Mouse (Mus musculus): ENCODE data around the gene Zfyve19. TPM values are rescaled to one million over a fixed set of nuclear protein-coding genes. Genes with fewer than 3 reads are reported as not detected.

Gene Zfyve19
- total and polyA plus RNA-seq, 3 experiments = 37.4 to 52.5 TPM; not detected in 1

GRCm38 (mm10) chr2:119163135-119163534, 45.3 kb upstream of the Zfyve19 start (continued):
- TF ChIP-seq POLR2A (IDR thresholded peaks at IDR 0.05; ENCODE audit: control insufficient read depth in 1 of 2, insufficient read depth in 1 of 2, low read depth in 1 of 2, low read length in 2 of 2, poor library complexity in 1 of 2) (no peak), HCFC1 (IDR thresholded peaks at IDR 0.05; ENCODE audit: low read depth, low read length) (no peak), ETS1 (IDR thresholded peaks at IDR 0.05; ENCODE audit: low read depth, low read length) (peak; percentile 84), POLR2AphosphoS5 (IDR thresholded peaks at IDR 0.05; ENCODE audit: borderline replicate concordance, low read depth, low read length) (no peak), TBP (IDR thresholded peaks at IDR 0.05; ENCODE audit: low read depth, low read length) (0 out of 2 replicates have a peak, but pooled peaks have one; percentile 39), MAZ (IDR thresholded peaks at IDR 0.05; ENCODE audit: low read depth, low read length) (no peak; the same call in 1 of the 2 replicates), MEF2A (IDR thresholded peaks at IDR 0.05; ENCODE audit: extremely low read depth, insufficient replicate concordance, low read depth, low read length, poor library complexity, severe bottlenecking) (no peak), MYB (IDR thresholded peaks at IDR 0.05; ENCODE audit: low read depth, low read length) (no peak), MAX (IDR thresholded peaks at IDR 0.05; ENCODE audit: low read length) (peak; percentile 78), CHD2 (IDR thresholded peaks at IDR 0.05; ENCODE audit: low read length) (no peak), GABPA (IDR thresholded peaks at IDR 0.05; ENCODE audit: low read depth, low read length) (no peak), UBTF (IDR thresholded peaks at IDR 0.05; ENCODE audit: borderline replicate concordance, insufficient read depth, low read depth, low read length) (no peak), ZKSCAN1 (IDR thresholded peaks at IDR 0.05; ENCODE audit: low read depth, low read length) (no peak), JUND (IDR thresholded peaks at IDR 0.05; ENCODE audit: low read depth, low read length) (no peak), ELF1 (IDR thresholded peaks at IDR 0.05; ENCODE audit: low read depth, low read length) (peak; percentile 54), RCOR1 (IDR thresholded peaks at IDR 0.05; ENCODE audit: low read depth, low read length) (peak; percentile 86)

DNA sequence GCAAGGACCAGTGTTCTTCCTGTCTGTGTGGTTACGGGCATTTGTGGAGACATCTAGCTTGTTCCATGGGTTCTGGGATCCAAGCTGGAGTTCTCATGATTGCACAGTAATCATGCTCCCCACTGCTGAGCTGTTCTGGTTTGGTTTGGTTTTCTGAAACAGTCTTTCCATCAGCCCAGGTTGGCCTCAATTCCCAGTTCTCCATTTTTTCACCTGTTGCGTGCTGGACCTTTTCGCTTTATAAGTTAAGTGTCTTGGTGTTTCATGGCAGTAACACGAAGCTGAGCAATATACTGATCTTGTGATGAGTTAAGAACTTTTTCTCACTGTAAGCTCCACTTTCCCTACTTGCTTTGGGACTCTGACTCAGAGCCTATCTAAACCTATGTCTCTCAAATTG, 44.4 kb upstream of the Zfyve19 start:
- Histone ChIP-seq H3K4me1 (ENCODE audit: control insufficient read depth in 1 of 2, insufficient read depth in 2 of 2, low read length in 2 of 2) (peaks cover 4 to 13% of the 10 kb centered on the region in 2 experiments), H3K36me3 (ENCODE audit: control insufficient read depth in 1 of 2, insufficient read depth in 2 of 2, low read length in 2 of 2) (peaks cover 0 to 10% of the 10 kb centered on the region in 2 experiments; a peak in 2 of 4 replicates), H3K79me2 (ENCODE audit: control insufficient read depth, insufficient read depth, low read length, poor library complexity) (no peaks in the 10 kb centered on the region), H3K27me3 (ENCODE audit: control insufficient read depth in 1 of 2, insufficient read depth in 2 of 2, low read length in 2 of 2) (no peaks in the 10 kb centered on the region), H3K9me3 (replicated peaks; ENCODE audit: insufficient read depth, low read length) (no peaks in the 10 kb centered on the region), H3K4me3 (ENCODE audit: control insufficient read depth in 1 of 2, insufficient read depth in 1 of 2, low read depth in 2 of 2, low read length in 2 of 2) (no peak overlapping the region), H3K27ac (ENCODE audit: control insufficient read depth, low read depth, low read length) (no peak overlapping the region), H3K9ac (ENCODE audit: control insufficient read depth, low read depth, low read length, poor library complexity, severe bottlenecking) (no peak overlapping the region)
- TF ChIP-seq RCOR1 (IDR thresholded peaks at IDR 0.05; ENCODE audit: low read depth, low read length) (no peak), POLR2AphosphoS5 (IDR thresholded peaks at IDR 0.05; ENCODE audit: borderline replicate concordance, low read depth, low read length) (no peak), SIN3A (IDR thresholded peaks at IDR 0.05; ENCODE audit: low read length) (no peak), NELFE (IDR thresholded peaks at IDR 0.05; ENCODE audit: low read depth, low read length) (no peak), UBTF (IDR thresholded peaks at IDR 0.05; ENCODE audit: borderline replicate concordance, insufficient read depth, low read depth, low read length) (no peak), USF1 (IDR thresholded peaks at IDR 0.05; ENCODE audit: low read depth, low read length) (no peak), TBP (IDR thresholded peaks at IDR 0.05; ENCODE audit: low read depth, low read length) (no peak), JUND (IDR thresholded peaks at IDR 0.05; ENCODE audit: low read depth, low read length) (no peak), CHD2 (IDR thresholded peaks at IDR 0.05; ENCODE audit: low read length) (no peak), ELF1 (IDR thresholded peaks at IDR 0.05; ENCODE audit: low read depth, low read length) (no peak), KAT2A (conservative IDR thresholded peaks at IDR 0.05; ENCODE audit: low read depth, low read length) (no peak)
- no peak for DNase-seq (ENCODE audit: low read depth, low spot score)
